Mouse (Mus musculus) MEL (cell line): ENCODE measurements at regions not wholly inside any gene's neighbourhood (a gene's known extent, or its start where the extent isn't known, plus 50 kb on each side); places are given as distances from the start of the nearest gene placed in this dataset.
"Not testable (repeated sequence)": the region's sequence is repeated elsewhere in the genome, so short reads cannot be mapped to it uniquely, and the experiment has no call there.

Experiments used
- CTCF ChIP-seq, 3 experiments: IDR thresholded peaks in 2 of 3; conservative IDR thresholded peaks in 1 of 3; 2 replicates each; pipeline ENCODE4 v1.5.1; 2011 to 2012; ENCODE audit warnings: low read length in 3 of 3, low read depth in 2 of 3, mild to moderate bottlenecking in 2 of 3, improper control_type of control experiment in 1 of 3, inconsistent platforms in 1 of 3, mixed read lengths in 1 of 3, moderate library complexity in 1 of 3; ENCODE audit not compliant: control insufficient read depth in 1 of 3, insufficient read depth in 1 of 3, poor library complexity in 1 of 3, severe bottlenecking in 1 of 3
- EP300 ChIP-seq, 2 experiments: IDR thresholded peaks; 2 replicates each; pipeline ENCODE4 v1.6.1; 2011; ENCODE audit warnings: improper control_type of control experiment in 2 of 2, low read length in 2 of 2, low read depth in 1 of 2, mild to moderate bottlenecking in 1 of 2
- MXI1 ChIP-seq: IDR thresholded peaks from 2 replicates; pipeline ENCODE4 v1.6.1; 2011; ENCODE audit warnings: mild to moderate bottlenecking, low read depth, low read length, improper control_type of control experiment
- TCF12 ChIP-seq: IDR thresholded peaks from 2 replicates; pipeline ENCODE4 v1.6.1; 2014; ENCODE audit warnings: low read depth, mild to moderate bottlenecking, inconsistent platforms, low read length, improper control_type of control experiment, moderate library complexity
- UBTF ChIP-seq: IDR thresholded peaks from 2 replicates; pipeline ENCODE4 v1.6.1; 2012; ENCODE audit warnings: low read depth, mild to moderate bottlenecking, inconsistent platforms, low read length, improper control_type of control experiment, moderate library complexity, borderline replicate concordance; ENCODE audit not compliant: insufficient read depth

DNA sequence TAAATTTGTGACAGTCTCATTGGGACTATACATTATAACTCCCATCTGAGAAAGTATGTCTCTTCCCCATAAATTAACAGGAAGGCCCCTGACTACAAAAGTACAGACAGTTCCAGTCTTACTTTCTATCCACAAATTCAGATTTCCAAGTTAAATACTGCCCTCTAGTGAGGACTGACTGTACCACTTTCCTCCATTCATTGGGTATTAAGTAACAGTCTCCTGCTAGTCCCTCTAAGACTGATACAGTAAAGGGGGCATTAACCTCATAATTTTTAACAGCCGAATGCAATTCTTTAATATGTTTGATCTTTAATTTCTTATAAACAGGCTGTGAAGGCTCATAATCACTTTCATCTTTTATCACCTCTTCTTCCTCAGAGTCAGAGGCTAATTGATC, 131.0 kb upstream of the Adcyap1 start:
- not testable (repeated sequence) for TF ChIP-seq UBTF; TCF12; EP300 (IDR thresholded peaks at IDR 0.05; ENCODE audit: low read depth in 1 of 2, low read length in 2 of 2); MXI1
- peak in 2 of 3 experiments; percentile 5 to 57; a peak in 2 of 6 replicates for TF ChIP-seq CTCF (IDR thresholded peaks at IDR 0.05 in 2 of 3, conservative IDR thresholded peaks at IDR 0.05 in 1 of 3; ENCODE audit: control insufficient read depth in 1 of 3, insufficient read depth in 1 of 3, low read depth in 2 of 3, low read length in 3 of 3, poor library complexity in 1 of 3, severe bottlenecking in 1 of 3)
